Mouse (Mus musculus): ENCODE results near the gene Scai. TPM values are rescaled to one million over a fixed set of nuclear protein-coding genes. Genes with fewer than 3 reads are reported as not detected.

The Scai gene
- 17.7 TPM for polyA plus RNA-seq (2017; shearing (Covaris generic))

GRCm38 (mm10) chr2:39190561-39191056 lies at the start of gene Scai:
TSS of gene Scai (minus strand) at chr2:39190734.

GRCm38 (mm10) chr2:39226019-39226640 lies 35.6 kb upstream of the Scai start, which contains the start of gene Ppp6c:
TSS of gene Ppp6c (minus strand) at chr2:39226451.

GRCm38 (mm10) chr2:39065400-39065987 lies 125.0 kb downstream of the Scai start, which contains the start of gene Golga1:
TSS of gene Golga1 (minus strand) at chr2:39065541.

Other genes starting within 250 kb of the Scai start
- 1.2 TPM for gene Wdr38, start 193.3 kb downstream of the Scai start, polyA plus RNA-seq (2017; shearing (Covaris generic))
- gene Arpc5l, start 185.4 kb downstream of the Scai start, polyA plus RNA-seq (2017; shearing (Covaris generic)), result 232 TPM
- gene Rpl35, start 185.1 kb downstream of the Scai start, polyA plus RNA-seq (2017; shearing (Covaris generic)), result 617 TPM
- gene Golga1, start 125.2 kb downstream of the Scai start, polyA plus RNA-seq (2017; shearing (Covaris generic)), result 45.0 TPM
- 151 TPM for gene Ppp6c, start 35.7 kb upstream of the Scai start, polyA plus RNA-seq (2017; shearing (Covaris generic))